Mouse (Mus musculus) midbrain, embryonic 12.5 days (tissue): ENCODE data around the gene Tmcc2. TPM values are rescaled to one million over a fixed set of nuclear protein-coding genes. Genes with fewer than 3 reads are reported as not detected.

Source experiments
- ATAC-seq: fragments of 200-750 bp; cut with Nextera tagmentation; 2 replicates; pipeline ENCODE4 v1.8.0; 2017; ENCODE audit warnings: low read depth, moderate TSS enrichment, moderate library complexity; ENCODE audit not compliant: low FRiP score
- H3K27ac ChIP-seq: fragments of 300-500 bp; sonication (generic); replicated peaks from 2 replicates; pipeline ENCODE4 v1.5.1; 2016; ENCODE audit warnings: mild to moderate bottlenecking
- H3K27me3 ChIP-seq: fragments of 300-500 bp; sonication (generic); 2 replicates; pipeline ENCODE4 v1.6.1; 2016; ENCODE audit warnings: mild to moderate bottlenecking
- H3K36me3 ChIP-seq: fragments of 300-500 bp; sonication (generic); 2 replicates; pipeline ENCODE4 v1.6.1; 2016
- H3K4me1 ChIP-seq: fragments of 300-500 bp; sonication (generic); 2 replicates; pipeline ENCODE4 v1.6.1; 2016
- H3K4me2 ChIP-seq: fragments of 300-500 bp; sonication (generic); replicated peaks from 2 replicates; pipeline ENCODE4 v1.6.1; 2016; ENCODE audit warnings: mild to moderate bottlenecking, moderate library complexity
- H3K4me3 ChIP-seq: fragments of 300-500 bp; sonication (generic); 2 replicates; pipeline ENCODE4 v1.5.1; 2016; ENCODE audit warnings: mild to moderate bottlenecking
- H3K9ac ChIP-seq: fragments of 300-500 bp; sonication (generic); replicated peaks from 2 replicates; pipeline ENCODE4 v1.6.1; 2016; ENCODE audit warnings: mild to moderate bottlenecking, moderate library complexity
- H3K9me3 ChIP-seq: fragments of 300-500 bp; sonication (generic); 2 replicates; pipeline ENCODE4 v1.6.1; 2016; ENCODE audit warnings: mild to moderate bottlenecking
- WGBS: fragments of 180-500 bp; shearing (Covaris S2); methylation state at CpG from one replicate; pipeline ENCODE4 v1.1.7; 2016; 5-methylcytosine and 5-hydroxymethylcytosine counted together
- polyA plus RNA-seq: library from polyadenylated mRNA; unstranded; fragments of >200 nt; fragmentation: Nextera tagmentation; extraction: Ambion mirVana; gene quantifications from 2 replicates; pipeline ENCODE4 v1.2.1, GENCODE M21; 2016

Gene Tmcc2
- polyA plus RNA-seq, 1 experiment from 2014 or later: 35.4 TPM

- Histone ChIP-seq H3K4me2 (peak overlapping the region; percentile 87), H3K9ac (peak overlapping the region; percentile 28), H3K27ac (peak overlapping the region; percentile 88), H3K27me3 (no peaks in the 10 kb centered on the region; the same call in 1 of the 2 replicates), H3K9me3 (no peaks in the 10 kb centered on the region), H3K36me3 (0 out of 2 replicates have a peak, but pooled peaks cover 2% of the 10 kb centered on the region), H3K4me1 (peaks cover 71% of the 10 kb centered on the region), H3K4me3 (peak overlapping the region; percentile 78)
- ATAC-seq: no peak
- 49% methylated on average over 8 of the region's 8 CpGs for WGBS
These were observed 2.0 kb downstream of the Tmcc2 start for GRCm38 (mm10) chr1:132388813-132389803.

- Histone ChIP-seq H3K9me3 (no peaks in the 10 kb centered on the region), H3K27me3 (no peaks in the 10 kb centered on the region), H3K36me3 (0 out of 2 replicates have a peak, but pooled peaks cover 5% of the 10 kb centered on the region), H3K27ac (peak overlapping the region; percentile 88; the same call in 1 of the 2 replicates), H3K4me2 (peak overlapping the region; percentile 87), H3K4me1 (peaks cover 74% of the 10 kb centered on the region), H3K4me3 (peak overlapping the region; percentile 0; the same call in 1 of the 2 replicates), H3K9ac (peak overlapping the region; percentile 43; the same call in 1 of the 2 replicates)
- no peak for ATAC-seq
- WGBS: 35% methylated on average over 4 of the region's 4 CpGs
These were observed 3.1 kb downstream of the Tmcc2 start for GRCm38 (mm10) chr1:132387943-132388342.

- H3K4me2 ChIP-seq: no peak overlapping the region
- no peaks in the 10 kb centered on the region for H3K27me3 ChIP-seq
- no peak overlapping the region for H3K9ac ChIP-seq
- H3K36me3 ChIP-seq: 0 out of 2 replicates have a peak, but pooled peaks cover 5% of the 10 kb centered on the region
- no peak for ATAC-seq
- H3K4me3 ChIP-seq: no peak overlapping the region
- peaks cover 70% of the 10 kb centered on the region for H3K4me1 ChIP-seq
- H3K9me3 ChIP-seq: no peaks in the 10 kb centered on the region
- H3K27ac ChIP-seq: peak overlapping the region; percentile 46; the same call in 1 of the 2 replicates
- whole genome bisulfite sequencing: 85% methylated on average over 4 of the region's 4 CpGs
These were observed 4.8 kb downstream of the Tmcc2 start for GRCm38 (mm10) chr1:132386266-132386665.

GRCm38 (mm10) chr1:132385711-132386110 lies 5.4 kb downstream of the Tmcc2 start:
- Histone ChIP-seq H3K27me3 (no peaks in the 10 kb centered on the region), H3K9ac (no peak overlapping the region), H3K4me1 (peaks cover 69% of the 10 kb centered on the region), H3K27ac (peak overlapping the region; percentile 46; the same call in 1 of the 2 replicates), H3K9me3 (no peaks in the 10 kb centered on the region), H3K4me2 (no peak overlapping the region), H3K4me3 (no peak overlapping the region), H3K36me3 (peaks cover 7% of the 10 kb centered on the region)
- ATAC-seq: no peak
- WGBS: 90% methylated on average over 4 of the region's 4 CpGs

- 0 out of 2 replicates have a peak overlapping the region, but pooled peaks have one; percentile 20 for H3K9ac ChIP-seq
- peaks cover 12% of the 10 kb centered on the region for H3K36me3 ChIP-seq
- ATAC-seq: no peak
- peak overlapping the region; percentile 46 for H3K27ac ChIP-seq
- H3K9me3 ChIP-seq: no peaks in the 10 kb centered on the region
- H3K4me1 ChIP-seq: peaks cover 65% of the 10 kb centered on the region
- 71% methylated on average over 14 of the region's 14 CpGs for WGBS
- no peaks in the 10 kb centered on the region for H3K27me3 ChIP-seq
- H3K4me3 ChIP-seq: no peak overlapping the region
- H3K4me2 ChIP-seq: 0 out of 2 replicates have a peak overlapping the region, but pooled peaks have one; percentile 13
These were observed 5.8 kb downstream of the Tmcc2 start for GRCm38 (mm10) chr1:132385266-132385665.

GRCm38 (mm10) chr1:132384001-132384554 lies 7.0 kb downstream of the Tmcc2 start:
- peak overlapping the region; percentile 26; the same call in 1 of the 2 replicates for H3K27ac ChIP-seq
- peaks cover 24% of the 10 kb centered on the region for H3K36me3 ChIP-seq

GRCm38 (mm10) chr1:132381929-132382328 lies 9.2 kb downstream of the Tmcc2 start:
- Histone ChIP-seq H3K4me1 (peaks cover 35% of the 10 kb centered on the region), H3K27ac (0 out of 2 replicates have a peak overlapping the region, but pooled peaks have one; percentile 42), H3K9me3 (no peaks in the 10 kb centered on the region), H3K9ac (no peak overlapping the region), H3K4me2 (no peak overlapping the region), H3K27me3 (no peaks in the 10 kb centered on the region), H3K4me3 (no peak overlapping the region), H3K36me3 (peaks cover 43% of the 10 kb centered on the region)
- no peak for ATAC-seq
- WGBS: 74% methylated on average over 10 of the region's 10 CpGs

More at GRCm38 (mm10) chr1:132384001-132384554, 7.0 kb downstream of the Tmcc2 start:
- ATAC-seq: no peak
- no peaks in the 10 kb centered on the region for H3K9me3 ChIP-seq
- H3K9ac ChIP-seq: no peak overlapping the region; the same call in 1 of the 2 replicates
- H3K4me2 ChIP-seq: no peak overlapping the region
- H3K4me3 ChIP-seq: no peak overlapping the region
- peaks cover 53% of the 10 kb centered on the region for H3K4me1 ChIP-seq
- WGBS: 94% methylated on average over 8 of the region's 8 CpGs
- no peaks in the 10 kb centered on the region for H3K27me3 ChIP-seq

- Histone ChIP-seq H3K27me3 (no peaks in the 10 kb centered on the region), H3K9ac (no peak overlapping the region), H3K4me3 (no peak overlapping the region), H3K27ac (no peak overlapping the region), H3K4me2 (no peak overlapping the region), H3K4me1 (peaks cover 32% of the 10 kb centered on the region), H3K36me3 (peaks cover 50% of the 10 kb centered on the region), H3K9me3 (no peaks in the 10 kb centered on the region)
- no peak for ATAC-seq
- WGBS: 86% methylated on average over 27 of the region's 27 CpGs
These were observed 10.5 kb downstream of the Tmcc2 start for GRCm38 (mm10) chr1:132380550-132381100.

GRCm38 (mm10) chr1:132377811-132378210 lies 13.3 kb downstream of the Tmcc2 start:
- Histone ChIP-seq H3K9ac (no peak overlapping the region), H3K4me1 (peaks cover 43% of the 10 kb centered on the region), H3K27me3 (no peaks in the 10 kb centered on the region), H3K9me3 (no peaks in the 10 kb centered on the region), H3K4me2 (no peak overlapping the region), H3K36me3 (peaks cover 46% of the 10 kb centered on the region), H3K4me3 (no peak overlapping the region), H3K27ac (no peak overlapping the region)
- ATAC-seq: no peak
- 85% methylated on average over 3 of the region's 3 CpGs for whole genome bisulfite sequencing

- no peak overlapping the region; the same call in 1 of the 2 replicates for H3K27ac ChIP-seq
- H3K4me1 ChIP-seq: peaks cover 50% of the 10 kb centered on the region
- WGBS: 73% methylated on average over 7 of the region's 7 CpGs
- no peak overlapping the region for H3K4me3 ChIP-seq
- H3K36me3 ChIP-seq: peaks cover 46% of the 10 kb centered on the region
- no peaks in the 10 kb centered on the region for H3K9me3 ChIP-seq
- no peaks in the 10 kb centered on the region for H3K27me3 ChIP-seq
- H3K9ac ChIP-seq: no peak overlapping the region
- no peak for ATAC-seq
- no peak overlapping the region for H3K4me2 ChIP-seq
These were observed 14.1 kb downstream of the Tmcc2 start for GRCm38 (mm10) chr1:132377055-132377365.

- peaks cover 46% of the 10 kb centered on the region for H3K36me3 ChIP-seq
- H3K4me1 ChIP-seq: peaks cover 52% of the 10 kb centered on the region
- H3K9me3 ChIP-seq: no peaks in the 10 kb centered on the region
- H3K27ac ChIP-seq: no peak overlapping the region; the same call in 1 of the 2 replicates
- H3K9ac ChIP-seq: no peak overlapping the region
- H3K4me3 ChIP-seq: no peak overlapping the region
- WGBS: 83% methylated on average over 8 of the region's 8 CpGs
- no peak overlapping the region for H3K4me2 ChIP-seq
- no peaks in the 10 kb centered on the region for H3K27me3 ChIP-seq
- no peak for ATAC-seq
These were observed 14.6 kb downstream of the Tmcc2 start for GRCm38 (mm10) chr1:132376211-132377054.
